24 mouse cellular contexts compared by ENCODE assay signal in genomic region chr8:122151541-122151940, GRCm38 (mm10).
DNase-seq lines count a peak whose midpoint lies in the region; ATAC-seq lines count a peak whose summit lies in the region.
"Had no signal": no experiment of that assay in that cellular context is flagged by ENCODE, and none has a peak within 500 bp of the region (broad histone marks: within the 10 kb centered on the region; RNA-seq: fewer than 3 reads in every experiment).

No protein-coding gene starts in this region.

- ATAC-seq in intestine, embryonic 14.5 days (replicated peaks; ENCODE audit: low FRiP score, low TSS enrichment, low read depth) = peak; percentile 29; the same call in 1 of the 2 replicates
- ATAC-seq in intestine, embryonic 15.5 days = no peak
- ATAC-seq: forebrain, embryonic 15.5 days; intestine, embryonic 16.5 days had no signal

- no peaks in the 10 kb centered on the region for H3K36me3 ChIP-seq in intestine, embryonic 14.5 days (ENCODE audit: control insufficient read depth, insufficient read depth, low read length)
- H3K36me3 ChIP-seq in intestine, embryonic 15.5 days = no peaks in the 10 kb centered on the region
- H3K36me3 ChIP-seq: embryonic facial prominence, embryonic 12.5 days; forebrain, embryonic 12.5 days; forebrain, embryonic 15.5 days; G1E; heart, embryonic 13.5 days; hindbrain, embryonic 12.5 days; hindbrain, embryonic 15.5 days had no signal

- no peak overlapping the region for H3K27ac ChIP-seq in intestine, embryonic 14.5 days (ENCODE audit: low read depth)
- H3K27ac ChIP-seq in intestine, embryonic 15.5 days = no peak overlapping the region
- H3K27ac ChIP-seq: embryonic facial prominence, embryonic 12.5 days; forebrain, embryonic 12.5 days; forebrain, embryonic 15.5 days; heart, embryonic 13.5 days; hindbrain, embryonic 12.5 days; hindbrain, embryonic 15.5 days had no signal

- H3K4me1 ChIP-seq in intestine, embryonic 14.5 days (replicated peaks; ENCODE audit: control insufficient read depth, insufficient read depth, low read length) = 0 out of 2 replicates have a peak, but pooled peaks cover 3% of the 10 kb centered on the region
- H3K4me1 ChIP-seq in intestine, embryonic 15.5 days (replicated peaks) = 0 out of 2 replicates have a peak, but pooled peaks cover 5% of the 10 kb centered on the region
- H3K4me1 ChIP-seq: forebrain, embryonic 15.5 days; hindbrain, embryonic 15.5 days had no signal

- no peak overlapping the region for H3K4me3 ChIP-seq in intestine, embryonic 14.5 days (ENCODE audit: low read depth, low read length)
- no peak overlapping the region for H3K4me3 ChIP-seq in intestine, embryonic 15.5 days (replicated peaks)
- H3K4me3 ChIP-seq: embryonic facial prominence, embryonic 12.5 days; erythroblast, embryonic 14.5 days; forebrain, embryonic 12.5 days; forebrain, embryonic 15.5 days; heart, embryonic 13.5 days; hindbrain, embryonic 12.5 days; hindbrain, embryonic 15.5 days had no signal

- no peaks in the 10 kb centered on the region for H3K27me3 ChIP-seq in intestine, embryonic 14.5 days (replicated peaks; ENCODE audit: control insufficient read depth, insufficient read depth, low read length)
- no peaks in the 10 kb centered on the region for H3K27me3 ChIP-seq in intestine, embryonic 15.5 days (replicated peaks)
- H3K27me3 ChIP-seq: embryonic facial prominence, embryonic 12.5 days; forebrain, embryonic 12.5 days; forebrain, embryonic 15.5 days; heart, embryonic 13.5 days; hindbrain, embryonic 12.5 days; hindbrain, embryonic 15.5 days had no signal

- no peak overlapping the region for H3K9ac ChIP-seq in intestine, embryonic 14.5 days (ENCODE audit: low read length)
- no peak overlapping the region for H3K9ac ChIP-seq in intestine, embryonic 15.5 days
- H3K9ac ChIP-seq: embryonic facial prominence, embryonic 12.5 days; forebrain, embryonic 12.5 days; forebrain, embryonic 15.5 days; heart, embryonic 13.5 days; hindbrain, embryonic 12.5 days; hindbrain, embryonic 15.5 days had no signal

- H3K4me2 ChIP-seq in intestine, embryonic 14.5 days (ENCODE audit: low read length) = no peak overlapping the region
- no peak overlapping the region for H3K4me2 ChIP-seq in intestine, embryonic 15.5 days (replicated peaks)
- H3K4me2 ChIP-seq: embryonic facial prominence, embryonic 12.5 days; forebrain, embryonic 12.5 days; forebrain, embryonic 15.5 days; heart, embryonic 13.5 days; hindbrain, embryonic 12.5 days; hindbrain, embryonic 15.5 days had no signal

- DNase-seq in cerebellum, adult 9-10 months = peak; percentile 27
- DNase-seq in cerebellum, adult 8-10 months = no peak
- peak; percentile 36 to 44 for DNase-seq in cerebellum, postnatal 14 days
- no peak for DNase-seq in cerebellum, postnatal 4 days (ENCODE audit: low spot score in 2 of 2)
- DNase-seq in intestine, embryonic 14.5 days (ENCODE audit: low spot score) = no peak
- DNase-seq in cerebellum, postnatal 25 days = peak; percentile 39 to 41
- DNase-seq: adrenal gland, adult 2 months; adrenal gland, postnatal 14 days; B cell, adult 2 months; gastrocnemius, postnatal 25 days; heart, adult 18-20 months; heart, postnatal 14 days; kidney, adult 18-20 months; kidney, adult 9 months had no signal

- 61% methylated on average over 3 of the region's 3 CpGs for WGBS in intestine, embryonic 14.5 days
- 75% methylated on average over 3 of the region's 3 CpGs for WGBS in intestine, embryonic 15.5 days

- no peaks in the 10 kb centered on the region for H3K9me3 ChIP-seq in intestine, embryonic 14.5 days (ENCODE audit: control insufficient read depth, low read length)
- no peaks in the 10 kb centered on the region for H3K9me3 ChIP-seq in intestine, embryonic 15.5 days
- H3K9me3 ChIP-seq: embryonic facial prominence, embryonic 12.5 days; forebrain, embryonic 12.5 days; forebrain, embryonic 15.5 days; G1E; heart, embryonic 13.5 days; hindbrain, embryonic 12.5 days; hindbrain, embryonic 15.5 days had no signal

Comparison
In these comparisons a context has a peak if more than half of its experiments do, and no peak if none do; other contexts are left out.
1. DNase-seq: peak in cerebellum, adult 9-10 months (single experiment), cerebellum, postnatal 14 days (2 of 2) and cerebellum, postnatal 25 days (2 of 2); none in cerebellum, adult 8-10 months (single experiment), cerebellum, postnatal 4 days (0 of 2) and intestine, embryonic 14.5 days (single experiment).